19 mouse cellular contexts compared by ENCODE assay signal in genomic region chr6:134067536-134067935, GRCm38 (mm10). TPM values are rescaled to one million over a fixed set of nuclear protein-coding genes. Genes with fewer than 3 reads are reported as not detected.
DNase-seq lines count a peak whose midpoint lies in the region; ATAC-seq and TF ChIP-seq lines count a peak whose summit lies in the region.
"Had no signal": no experiment of that assay in that cellular context is flagged by ENCODE, and none has a peak within 500 bp of the region (broad histone marks: within the 10 kb centered on the region; RNA-seq: fewer than 3 reads in every experiment).

No protein-coding gene starts in this region.

- intact Hi-C loops in heart, postnatal 10 days (cut with DNase I), result no loop called here
- intact Hi-C loops in heart, adult 2 months (cut with DNase I), result no loop called here

- peak overlapping the region; percentile 62; the same call in 1 of the 2 replicates for H3K27ac ChIP-seq in heart, embryonic 10.5 days
- H3K27ac ChIP-seq in heart, embryonic 14.5 days (replicated peaks in 1 of 2; ENCODE audit: control insufficient read depth in 1 of 2, insufficient read depth in 1 of 2, low read depth in 2 of 2, low read length in 2 of 2), result peak overlapping the region; percentile 37 to 61
- H3K27ac ChIP-seq in heart, adult 2 months, result no peak overlapping the region
- H3K27ac ChIP-seq: embryonic facial prominence, embryonic 13.5 days; forebrain, embryonic 12.5 days; intestine, embryonic 15.5 days had no signal

- whole genome bisulfite sequencing in heart, embryonic 10.5 days, result 40% methylated on average over 8 of the region's 8 CpGs
- 41% methylated on average over 8 of the region's 8 CpGs for WGBS in heart, embryonic 14.5 days
- 71% methylated on average over 8 of the region's 8 CpGs for WGBS in heart, adult 2 months

- no peak for TF ChIP-seq EP300 in heart, adult 2 months (IDR thresholded peaks at IDR 0.05; ENCODE audit: insufficient read depth, low read depth, low read length)

- H3K4me3 ChIP-seq in heart, embryonic 10.5 days, result no peak overlapping the region
- H3K4me3 ChIP-seq in heart, embryonic 14.5 days (ENCODE audit: control insufficient read depth in 1 of 2, insufficient read depth in 1 of 2, low read depth in 1 of 2, low read length in 2 of 2), result no peak overlapping the region
- no peak overlapping the region for H3K4me3 ChIP-seq in heart, adult 2 months
- H3K4me3 ChIP-seq: embryonic facial prominence, embryonic 13.5 days; forebrain, embryonic 12.5 days; intestine, embryonic 15.5 days had no signal

- H3K36me3 ChIP-seq in heart, embryonic 10.5 days, result peaks cover 21% of the 10 kb centered on the region
- peaks cover 28% of the 10 kb centered on the region for H3K36me3 ChIP-seq in heart, embryonic 14.5 days (ENCODE audit: control insufficient read depth, insufficient read depth, low read length)
- peaks cover 8% of the 10 kb centered on the region; the same call in 1 of the 2 replicates for H3K36me3 ChIP-seq in heart, adult 2 months (ENCODE audit: control insufficient read depth, insufficient read depth, low read length)
- H3K36me3 ChIP-seq: intestine, embryonic 15.5 days had no signal

- H3K79me2 ChIP-seq in heart, adult 2 months (replicated peaks; ENCODE audit: control insufficient read depth, insufficient read depth, low read length), result peaks cover 5% of the 10 kb centered on the region

- TF ChIP-seq POLR2A in heart, adult 2 months (IDR thresholded peaks at IDR 0.05; ENCODE audit: insufficient read depth, low read depth, low read length), result no peak

- H3K4me1 ChIP-seq in heart, embryonic 10.5 days, result peaks cover 48% of the 10 kb centered on the region
- H3K4me1 ChIP-seq in heart, embryonic 14.5 days (ENCODE audit: control insufficient read depth in 2 of 2, insufficient read depth in 2 of 2, low read length in 2 of 2), result peaks cover 26 to 42% of the 10 kb centered on the region in 2 experiments
- peaks cover 18% of the 10 kb centered on the region for H3K4me1 ChIP-seq in heart, adult 2 months (ENCODE audit: control insufficient read depth, insufficient read depth, low read length)
- H3K4me1 ChIP-seq: embryonic facial prominence, embryonic 13.5 days had no signal

- ATAC-seq in heart, embryonic 14.5 days (ENCODE audit: insufficient number of reproducible peaks, insufficient read depth, low FRiP score, low read depth), result no peak
- ATAC-seq in inflammation-experienced regulatory T-cells, adult 6 months, result peak; percentile 80
- ATAC-seq: forebrain, embryonic 16.5 days; hindbrain, embryonic 16.5 days; intestine, embryonic 15.5 days had no signal

- no peaks in the 10 kb centered on the region for H3K27me3 ChIP-seq in heart, embryonic 10.5 days (ENCODE audit: insufficient read depth, poor library complexity, severe bottlenecking)
- H3K27me3 ChIP-seq in heart, embryonic 14.5 days (ENCODE audit: control insufficient read depth, insufficient read depth, low read length), result no peaks in the 10 kb centered on the region
- H3K27me3 ChIP-seq in heart, adult 2 months (ENCODE audit: control insufficient read depth, insufficient read depth, low read length), result no peaks in the 10 kb centered on the region
- H3K27me3 ChIP-seq: embryonic facial prominence, embryonic 13.5 days; forebrain, embryonic 12.5 days; intestine, embryonic 15.5 days had no signal

- no peaks in the 10 kb centered on the region for H3K9me3 ChIP-seq in heart, embryonic 10.5 days
- no peaks in the 10 kb centered on the region for H3K9me3 ChIP-seq in heart, embryonic 14.5 days (ENCODE audit: control insufficient read depth, low read length)
- H3K9me3 ChIP-seq: embryonic facial prominence, embryonic 13.5 days; forebrain, embryonic 12.5 days; G1E; intestine, embryonic 15.5 days had no signal

- no peak overlapping the region for H3K4me2 ChIP-seq in heart, embryonic 14.5 days (ENCODE audit: low read length)
- H3K4me2 ChIP-seq: embryonic facial prominence, embryonic 13.5 days; forebrain, embryonic 12.5 days; intestine, embryonic 15.5 days had no signal

- no peak for TF ChIP-seq CTCF in heart, adult 2 months (IDR thresholded peaks at IDR 0.05)

- no peak overlapping the region for H3K9ac ChIP-seq in heart, embryonic 14.5 days (ENCODE audit: low read length)
- no peak overlapping the region for H3K9ac ChIP-seq in heart, adult 2 months (ENCODE audit: low read depth, low read length)
- H3K9ac ChIP-seq: embryonic facial prominence, embryonic 13.5 days; forebrain, embryonic 12.5 days; intestine, embryonic 15.5 days had no signal

- no peak for DNase-seq in heart, embryonic 10.5 days (ENCODE audit: low spot score)
- DNase-seq in heart, postnatal 10 days, result no peak
- DNase-seq in heart, adult 2 months, result no peak
- DNase-seq in CD4-positive, CD25-positive, alpha-beta regulatory T cell, adult 2 months (ENCODE audit: low read depth, low spot score), result peak; percentile 51
- no peak for DNase-seq in urinary bladder, postnatal 14 days (ENCODE audit: low spot score)
- DNase-seq: adrenal gland, postnatal 25 days; cerebellum, adult 18-20 months; cerebellum, adult 9-11 months; cerebellum, postnatal 36 days; gastrocnemius, postnatal 10 days; kidney, adult 18-20 months had no signal

RNA-seq across cellular contexts. Expression of gene Etv6, which starts 32.0 kb away (rescaled TPM):
- polyA plus RNA-seq in heart, embryonic 10.5 days (2016; fragmentation: Nextera tagmentation; extraction: Ambion mirVana), result 16.2 and 17.2 TPM in 2 replicates
- 10 to 100 TPM; 15.5 to 21.9 TPM for total RNA-seq in heart, postnatal 10 days (2021)
- polyA plus RNA-seq in heart, embryonic 14.5 days (2014; fragmentation: Nextera tagmentation; extraction: Ambion mirVana), result 13.0 and 14.5 TPM in 2 replicates
- 10 to 100 TPM; 11.4 to 14.0 TPM for total RNA-seq in heart, adult 2 months (2021)
- polyA plus RNA-seq in heart, adult 2 months (2012; rRNA removed), result 9.8 and 12.7 TPM in 2 replicates
- 10 to 100 TPM; 10.0 to 16.8 (median 11.9) TPM for polyA plus RNA-seq in inflammation-experienced regulatory T-cells, adult 6 months (2017; shearing (Covaris generic))
